Mouse (Mus musculus) megakaryocyte progenitor cell, adult 5-6 weeks (primary cell): ENCODE results near the gene Ugt1a8. TPM values are rescaled to one million over a fixed set of nuclear protein-coding genes. Genes with fewer than 3 reads are reported as not detected.

Experiments
- ATAC-seq: replicated peaks from 2 replicates; pipeline ENCODE4 v1.8.0; 2016; ENCODE audit warnings: mild to moderate bottlenecking, moderate TSS enrichment, inconsistent platforms; ENCODE audit not compliant: poor library complexity
- total RNA-seq, 2 experiments: library from RNA; stranded (forward) in 1 of 2; stranded (reverse) in 1 of 2; fragments of 157-497, 149-512 nt in 1 of 2; fragments of 200-1000 nt in 1 of 2; gene quantifications; 2 replicates each; pipeline versions ENCODE4 v1.2.3 to v1.2.4; 2015 to 2017

Ugt1a8 gene
- total RNA-seq, 2 experiments from 2014 or later: not detected

DNA sequence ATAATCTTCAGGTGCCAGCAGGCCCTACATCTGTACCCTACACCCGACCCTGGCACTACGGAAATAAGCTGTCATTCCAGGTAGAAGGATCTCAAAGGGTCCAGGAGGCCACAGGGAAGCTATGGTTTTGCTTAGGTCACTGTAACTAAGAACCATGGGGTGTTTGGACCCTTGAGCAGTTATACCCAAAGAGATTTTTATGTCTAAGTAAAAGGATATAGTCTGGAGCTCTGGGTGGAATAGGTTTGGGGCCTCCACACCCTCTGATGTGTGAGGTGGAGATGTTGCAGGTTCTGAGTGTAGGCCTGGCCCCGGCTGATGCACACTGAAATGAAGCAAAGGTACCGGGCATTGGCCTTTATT is 146.6 kb downstream of the Ugt1a8 start:
- no peak for ATAC-seq

DNA sequence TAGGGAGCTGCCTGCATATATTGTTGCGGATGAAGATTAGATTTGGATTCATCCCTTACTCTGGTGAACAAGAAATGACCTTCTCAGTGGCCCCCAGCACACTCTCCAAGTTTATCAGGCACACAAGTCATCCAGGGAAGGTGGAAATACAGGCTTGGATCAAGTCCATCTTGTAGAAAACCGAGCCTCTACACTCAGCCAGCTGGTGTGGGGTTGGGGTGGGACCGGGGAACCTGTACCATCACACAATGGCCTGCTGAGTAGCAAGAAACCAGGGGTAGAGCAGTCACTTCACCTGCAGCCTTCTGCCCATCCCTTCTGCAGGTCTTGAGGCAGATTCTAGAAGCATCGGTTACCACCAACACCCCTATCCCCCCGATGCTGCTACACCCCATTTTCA is 147.0 kb downstream of the Ugt1a8 start:
- no peak for ATAC-seq

DNA sequence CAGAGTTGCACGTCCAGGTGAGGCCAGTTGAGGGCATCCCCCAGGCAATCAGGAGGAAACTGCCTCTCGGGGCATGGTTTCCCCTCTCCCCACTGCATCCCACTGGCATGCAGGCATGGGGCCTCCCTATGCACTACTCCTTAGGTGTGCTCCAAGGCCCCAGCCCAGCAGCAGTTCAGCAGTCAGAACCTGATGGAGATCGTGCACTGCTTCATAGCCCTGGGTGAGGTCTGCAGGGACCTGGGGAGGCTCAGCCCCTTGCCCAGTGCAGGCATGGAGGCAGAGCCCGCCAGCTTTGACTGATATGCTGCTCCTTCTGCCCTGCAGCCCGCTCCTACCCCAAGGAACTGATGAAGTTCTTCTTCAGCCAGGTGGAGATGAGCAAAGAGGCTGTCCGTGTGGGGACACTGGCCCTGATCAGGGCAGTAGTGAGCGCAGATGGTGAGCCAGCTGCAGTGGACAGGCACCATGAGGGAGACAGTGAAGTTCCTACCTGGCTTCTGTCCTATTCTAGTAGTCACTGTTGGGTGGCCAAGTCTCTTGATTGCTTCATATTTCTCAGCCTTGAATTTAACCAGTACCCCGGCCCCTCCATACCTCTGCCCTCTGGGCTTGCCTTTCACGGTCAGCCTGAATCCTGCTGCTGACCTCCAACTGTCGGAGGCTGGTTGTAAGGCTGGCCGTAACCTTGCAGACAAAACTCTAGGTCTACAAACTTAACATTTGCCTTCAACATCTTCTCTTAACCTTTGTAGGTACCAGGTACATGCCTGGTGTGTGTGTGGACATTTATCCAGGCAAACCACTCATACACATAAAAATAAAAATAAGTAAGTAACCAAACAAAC is 147.7 kb downstream of the Ugt1a8 start:
- ATAC-seq: no peak

DNA sequence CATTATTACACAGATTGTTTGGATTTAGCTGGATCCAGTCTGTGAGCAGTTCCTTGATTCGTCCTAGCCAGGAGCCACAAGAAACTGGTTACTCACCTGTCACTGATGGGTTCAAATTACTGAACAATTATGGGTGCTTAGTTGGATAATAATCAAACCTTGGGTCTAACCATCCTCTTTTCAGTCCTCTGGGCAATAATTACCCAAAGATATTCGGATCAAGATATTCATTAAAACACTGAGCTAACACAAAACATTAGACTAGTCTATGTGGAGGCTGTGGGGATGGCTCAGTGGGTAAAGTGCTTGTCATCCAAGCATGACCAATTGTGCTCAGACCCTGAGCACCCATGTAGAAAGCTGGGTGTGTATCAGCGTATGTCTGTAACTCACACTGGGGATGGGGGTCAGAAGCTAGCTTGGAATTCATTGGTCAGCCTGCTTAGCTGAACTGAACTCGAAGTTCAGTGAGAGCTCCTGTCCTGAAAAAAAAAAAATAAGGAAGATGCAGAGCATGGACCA is 148.3 kb downstream of the Ugt1a8 start:
- no peak for ATAC-seq

DNA sequence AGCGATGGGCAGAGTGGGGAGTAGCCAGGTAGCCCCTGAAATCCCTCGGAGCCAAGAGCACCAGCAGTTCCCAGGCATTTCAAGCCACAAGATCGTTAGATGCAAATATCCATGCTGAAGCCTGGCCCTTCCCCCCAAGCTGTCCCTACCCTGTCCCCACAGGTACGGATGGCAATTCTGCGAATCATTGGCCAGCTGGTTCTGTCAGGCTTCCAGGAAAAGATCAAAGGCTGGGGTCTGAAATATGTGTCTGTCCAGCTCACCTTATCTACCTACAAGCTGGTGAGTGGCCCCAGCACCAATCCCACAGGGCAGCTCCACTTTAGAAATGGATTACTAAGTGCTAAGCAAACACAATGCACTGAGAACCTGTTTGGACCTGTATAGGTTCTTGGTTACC is 149.7 kb downstream of the Ugt1a8 start:
- ATAC-seq: no peak

DNA sequence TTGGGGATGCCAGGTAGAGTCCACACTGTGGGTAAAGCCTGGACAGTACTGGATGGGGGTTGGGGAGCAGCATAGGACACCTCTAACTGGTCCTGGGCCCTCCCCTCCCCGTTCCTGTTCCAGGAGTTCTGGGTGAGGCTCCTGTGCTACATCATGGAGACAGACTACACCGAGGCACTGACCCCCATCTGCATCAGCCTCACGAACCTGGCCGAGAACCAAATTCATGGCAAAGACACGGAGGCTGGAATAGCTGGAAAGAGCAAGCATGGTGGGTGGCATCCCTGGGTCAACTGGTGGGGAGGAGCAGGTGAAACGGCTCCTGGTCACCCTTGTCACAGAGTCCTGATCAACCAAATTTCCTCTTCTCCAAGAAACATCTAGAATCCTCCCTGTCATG is 151.2 kb downstream of the Ugt1a8 start:
- no peak for ATAC-seq

DNA sequence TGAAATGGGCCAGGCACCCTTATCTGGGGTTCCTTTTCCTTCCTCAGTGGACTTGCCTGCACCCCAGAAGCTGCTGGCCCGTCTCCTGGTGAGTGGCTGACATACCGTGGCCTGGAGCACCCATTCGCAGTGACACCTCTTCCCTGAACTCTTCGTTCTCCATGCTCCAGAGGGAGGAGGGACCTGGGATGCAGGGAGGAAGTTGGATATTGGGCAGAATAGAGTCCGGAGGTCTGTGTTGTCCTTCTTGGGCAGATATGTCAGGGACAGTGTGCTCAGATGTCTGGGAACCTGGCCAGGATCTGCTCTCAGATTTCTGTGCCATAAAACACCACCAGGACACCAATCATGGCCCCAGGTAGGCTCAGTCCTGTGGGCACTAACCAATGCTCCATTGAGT is 152.5 kb downstream of the Ugt1a8 start:
- no peak for ATAC-seq

DNA sequence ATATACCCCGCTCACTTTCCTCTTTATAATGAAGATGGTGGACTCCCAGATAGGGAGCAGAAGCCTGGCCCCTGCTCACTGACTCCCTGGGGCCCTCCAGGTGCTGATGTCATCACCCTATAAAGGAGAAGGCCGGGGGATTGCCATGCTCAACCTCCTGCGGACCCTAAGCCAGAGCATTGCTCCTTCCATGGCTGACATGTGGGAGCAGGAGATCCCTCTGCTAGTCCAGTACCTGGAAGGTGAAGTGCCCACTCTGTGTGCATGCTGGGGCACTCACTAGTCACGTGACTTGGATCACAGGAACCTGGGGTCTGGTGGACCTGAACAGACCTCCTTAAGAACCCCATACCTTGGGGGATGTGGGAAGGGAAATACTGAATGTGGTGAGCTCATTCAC is 153.0 kb downstream of the Ugt1a8 start:
- ATAC-seq: no peak

DNA sequence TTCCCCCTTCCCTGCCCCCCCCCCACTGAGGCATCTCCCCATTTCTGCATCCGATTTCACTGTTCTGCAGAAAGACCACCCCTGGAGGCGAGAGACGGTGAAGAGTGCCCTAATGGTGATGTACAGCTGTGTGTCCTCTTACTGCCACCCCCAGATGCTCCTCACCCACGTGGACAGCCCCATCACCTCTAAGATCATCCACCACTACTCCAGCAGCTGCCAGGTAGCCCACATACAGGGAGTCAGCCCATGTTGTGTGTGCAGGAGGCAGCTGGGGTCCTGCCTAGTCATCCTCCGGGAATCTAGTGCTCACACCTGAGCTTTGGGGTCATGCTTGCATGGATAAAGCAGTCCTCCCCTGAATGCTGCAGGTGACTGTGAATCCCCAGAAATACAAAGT is 156.2 kb downstream of the Ugt1a8 start:
- no peak for ATAC-seq

DNA sequence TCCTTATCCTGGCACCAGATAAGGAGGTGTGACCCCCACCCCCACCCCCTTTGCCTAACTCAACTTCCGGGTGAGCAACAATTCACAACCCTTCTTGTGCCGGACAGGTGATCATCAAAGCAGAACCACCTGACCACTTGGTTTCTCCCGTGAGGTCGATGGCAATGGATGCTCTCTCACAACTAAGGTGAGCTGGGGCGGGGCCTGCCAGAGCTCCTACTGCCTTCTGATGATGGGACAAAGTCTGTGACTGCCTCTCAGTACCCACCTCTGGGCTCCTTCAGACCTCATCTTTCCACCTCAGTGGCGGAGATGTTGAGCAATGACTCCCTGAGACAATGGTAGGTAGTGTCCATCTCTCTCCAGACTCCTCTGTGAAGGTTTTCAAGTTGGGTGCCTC is 158.3 kb downstream of the Ugt1a8 start:
- no peak for ATAC-seq

DNA sequence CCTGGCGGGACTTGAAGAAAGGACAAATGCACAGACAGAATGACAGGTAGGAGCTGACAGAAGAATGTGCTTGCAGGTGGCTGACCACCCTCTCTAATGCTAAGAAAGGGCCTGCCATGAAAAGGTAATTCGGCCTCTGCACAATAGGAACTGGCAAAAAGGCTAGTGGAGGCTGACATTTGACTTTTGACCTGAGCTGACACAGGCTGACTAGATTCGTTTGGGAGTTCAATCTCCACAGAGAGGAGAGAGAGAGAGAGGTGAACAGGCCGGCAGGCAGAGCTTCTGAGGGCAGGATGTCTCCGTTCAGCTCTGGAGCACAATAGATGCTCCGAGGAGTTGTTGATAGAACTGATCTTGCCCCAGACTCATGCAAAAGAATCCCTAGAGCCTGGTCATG is 158.8 kb downstream of the Ugt1a8 start:
- no peak for ATAC-seq

DNA sequence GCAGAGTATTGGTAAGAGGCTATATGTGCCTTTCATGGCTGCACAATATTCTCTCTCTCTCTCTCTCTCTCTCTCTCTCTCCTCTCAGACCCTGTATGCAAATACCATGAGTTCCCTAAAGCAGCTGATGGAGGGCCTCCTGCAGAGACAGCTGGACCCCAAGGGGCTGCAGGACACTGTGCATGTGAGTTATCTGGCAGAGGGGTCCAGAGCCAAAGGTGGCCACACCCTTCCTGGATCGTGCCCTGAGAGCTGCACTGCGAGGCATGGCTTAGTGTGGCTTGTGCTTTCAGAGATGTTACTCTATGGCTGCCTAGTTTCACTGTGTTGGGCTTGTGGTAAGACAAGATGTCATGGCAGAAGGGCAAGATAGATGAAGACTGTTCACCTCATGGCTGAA is 160.0 kb downstream of the Ugt1a8 start:
- no peak for ATAC-seq

DNA sequence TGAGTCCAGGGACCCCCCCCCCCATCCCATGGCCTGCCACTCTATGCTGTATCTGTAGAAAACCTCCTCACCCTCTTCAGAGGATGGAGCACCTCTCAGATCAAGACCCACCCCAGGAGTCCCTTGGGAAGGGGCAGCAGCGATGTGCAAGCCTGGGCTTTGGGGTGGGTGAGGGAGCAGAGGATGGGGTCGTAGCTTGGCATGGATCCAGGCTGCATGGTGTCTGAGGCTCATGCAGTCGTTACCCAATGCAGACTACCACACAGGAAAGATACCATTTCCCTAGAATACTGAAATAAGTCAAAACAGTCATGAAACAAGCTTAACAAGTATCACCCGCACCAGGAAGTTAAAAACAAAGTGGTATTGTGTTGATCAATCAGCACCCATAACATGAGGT is 161.0 kb downstream of the Ugt1a8 start:
- ATAC-seq: peak; percentile 26

DNA sequence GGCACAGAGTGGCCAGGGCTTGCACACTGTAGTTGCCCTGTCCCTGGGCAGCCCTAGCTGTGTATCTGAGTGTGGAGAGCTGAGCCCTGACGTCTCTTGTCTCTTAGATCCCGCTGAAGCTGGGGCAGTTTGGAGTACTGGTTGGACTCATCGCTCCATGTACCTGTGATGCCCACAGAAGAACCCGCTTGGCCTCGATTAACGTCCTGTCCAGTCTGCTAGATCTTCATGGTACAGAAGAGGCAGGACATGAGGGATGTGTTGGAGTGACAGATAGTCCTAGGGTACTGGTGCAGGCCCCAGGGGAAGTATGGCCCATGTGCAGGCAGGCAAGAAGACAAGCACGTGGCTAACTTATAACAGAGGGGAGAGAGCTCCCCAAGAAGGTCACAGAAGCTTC is 162.0 kb downstream of the Ugt1a8 start:
- no peak for ATAC-seq

DNA sequence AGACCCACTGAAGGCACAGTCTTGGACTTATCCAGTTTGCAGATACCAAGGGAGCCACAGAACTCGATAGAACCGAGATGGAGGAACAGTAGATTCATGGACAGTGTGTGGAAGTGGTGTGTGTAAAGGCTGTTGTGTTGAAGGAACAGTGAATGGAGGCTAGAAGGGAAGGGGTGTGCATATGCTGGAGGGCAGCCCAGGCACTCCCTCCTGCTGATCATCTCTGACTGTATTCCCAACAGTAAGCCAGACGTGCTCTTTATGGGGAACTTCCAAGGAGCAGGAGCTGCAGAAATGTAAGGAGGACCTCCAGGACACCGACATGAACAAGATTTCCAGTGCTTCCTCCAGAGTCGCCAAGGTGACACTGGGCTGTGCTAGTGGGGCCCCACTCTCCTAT is 162.4 kb downstream of the Ugt1a8 start:
- ATAC-seq: no peak

DNA sequence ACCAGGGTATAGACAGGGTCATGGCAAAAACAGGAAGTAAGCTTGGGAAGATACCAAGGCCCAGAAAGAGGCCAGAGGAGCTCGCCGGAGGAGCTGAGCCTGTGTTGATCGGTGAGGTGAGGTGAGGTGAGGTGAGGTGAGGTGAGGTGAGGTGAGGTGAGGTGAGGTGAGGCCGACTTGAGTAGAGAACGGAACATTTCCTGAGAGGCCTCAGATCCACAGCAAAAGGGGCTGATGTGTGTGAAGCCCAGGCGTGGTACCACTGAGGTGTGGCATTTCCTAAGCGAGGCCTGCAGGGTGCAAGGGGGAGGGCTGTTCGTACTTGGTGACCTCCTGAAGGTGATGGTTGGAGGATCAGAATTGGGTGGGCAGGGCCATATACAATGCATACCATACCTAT is 165.5 kb downstream of the Ugt1a8 start:
- ATAC-seq: peak; percentile 4; the same call in 1 of the 2 replicates

DNA sequence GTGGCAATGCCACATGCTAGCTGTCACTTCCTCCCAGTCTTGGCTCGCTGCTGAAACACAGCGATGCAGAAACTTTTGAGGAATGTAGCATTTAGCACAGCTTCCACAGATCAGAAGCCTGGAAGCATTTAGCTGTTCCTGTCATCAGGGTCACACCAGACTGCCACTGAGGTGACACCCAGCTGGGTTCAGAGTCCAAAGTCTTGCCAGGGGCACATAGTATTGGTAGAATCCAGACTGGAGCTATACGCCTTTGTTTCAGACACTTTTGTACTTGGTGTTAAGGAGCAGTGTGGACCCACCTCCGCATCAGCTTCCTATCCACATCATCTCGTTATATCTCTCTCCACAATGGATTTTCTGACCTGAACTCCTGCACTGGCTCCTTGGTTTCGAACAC is 165.9 kb downstream of the Ugt1a8 start:
- ATAC-seq: peak; percentile 3; the same call in 1 of the 2 replicates

DNA sequence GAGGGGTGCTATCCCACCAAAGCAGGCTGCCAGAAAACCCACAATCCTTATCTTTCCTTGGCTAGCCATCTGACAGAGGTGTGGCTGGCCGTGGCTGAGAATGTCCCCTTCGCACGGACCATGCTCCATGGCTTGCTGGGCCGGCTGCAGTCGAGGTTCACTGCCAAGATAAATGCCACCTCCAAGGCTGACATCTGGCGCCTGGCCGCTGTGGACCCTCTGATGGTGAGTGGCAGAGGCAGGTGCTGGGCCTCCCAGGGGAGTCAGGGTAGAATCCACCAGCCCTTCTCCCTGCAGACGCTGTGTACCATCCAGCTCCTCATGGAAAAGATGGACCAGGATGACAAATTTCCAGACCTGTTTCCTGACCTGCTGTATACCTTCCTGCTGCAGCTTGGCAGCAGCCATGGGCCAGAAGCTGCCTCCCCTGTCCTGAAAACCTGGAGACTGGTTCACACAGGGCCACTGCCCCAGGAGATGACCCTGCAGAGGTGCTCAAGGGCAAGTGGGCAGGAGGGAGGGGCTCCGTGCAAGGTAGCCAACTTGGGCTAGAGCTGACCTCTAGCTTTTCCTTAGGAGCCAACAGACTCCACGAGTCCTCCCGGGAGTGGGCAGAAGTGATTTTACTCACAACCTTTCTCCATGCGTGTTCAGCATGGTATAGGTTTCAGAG is 167.3 kb downstream of the Ugt1a8 start:
- no peak for ATAC-seq

DNA sequence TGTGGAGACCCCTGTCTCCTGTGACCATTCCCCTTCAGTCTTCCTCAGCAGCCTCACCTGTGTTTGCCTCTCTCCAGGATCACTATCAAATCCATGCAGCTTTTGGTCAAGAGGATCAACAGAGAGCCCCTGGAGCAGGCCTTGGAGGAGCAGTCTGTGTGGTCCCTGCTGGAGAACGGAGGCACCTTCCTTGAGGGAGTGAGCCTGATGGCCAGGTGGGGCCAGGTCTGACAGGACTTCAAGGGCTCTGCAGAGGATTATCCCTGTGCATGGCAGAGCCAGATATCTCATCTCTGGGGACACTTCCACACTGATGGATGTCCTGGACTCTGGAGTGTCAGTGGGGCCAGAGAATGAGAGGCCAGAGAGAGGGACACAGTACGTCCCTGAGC is 167.8 kb downstream of the Ugt1a8 start:
- no peak for ATAC-seq

DNA sequence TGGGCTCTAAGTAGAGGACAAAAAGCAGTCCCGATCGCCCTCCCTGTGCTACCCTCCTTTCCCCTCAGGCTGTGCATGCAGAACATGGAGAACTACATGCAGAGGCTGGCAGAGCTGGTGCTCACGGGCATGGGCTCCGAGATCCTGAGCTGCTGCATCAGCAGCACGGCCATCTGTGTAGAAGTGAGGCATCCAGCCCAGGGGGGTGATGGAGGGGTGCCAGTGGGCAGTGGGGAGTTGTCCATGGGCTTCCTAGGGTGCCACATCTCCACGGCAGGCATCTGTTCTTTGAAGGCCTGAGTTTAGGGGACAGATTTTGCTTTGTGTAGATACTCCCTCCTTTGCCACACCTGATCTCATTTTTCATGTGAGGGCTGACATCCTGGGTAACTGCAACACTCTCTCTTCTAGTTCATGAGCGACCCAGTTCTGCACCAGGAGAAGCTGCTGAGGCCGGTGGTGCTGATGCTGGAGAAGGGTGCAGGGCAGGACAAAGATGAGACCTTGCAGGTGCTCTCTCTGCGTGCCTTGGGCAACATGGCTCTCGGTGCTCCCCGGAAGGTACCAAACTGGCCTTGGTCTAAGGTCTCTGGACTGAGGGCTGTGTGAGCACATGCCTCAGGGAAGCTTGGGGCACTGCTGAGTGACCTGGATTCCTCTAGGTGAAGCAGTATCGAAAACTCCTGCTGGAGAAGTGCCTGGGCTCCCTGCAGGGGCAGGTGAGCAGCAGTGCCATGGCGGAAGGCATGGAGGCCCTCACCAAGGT is 168.6 kb downstream of the Ugt1a8 start:
- no peak for ATAC-seq

DNA sequence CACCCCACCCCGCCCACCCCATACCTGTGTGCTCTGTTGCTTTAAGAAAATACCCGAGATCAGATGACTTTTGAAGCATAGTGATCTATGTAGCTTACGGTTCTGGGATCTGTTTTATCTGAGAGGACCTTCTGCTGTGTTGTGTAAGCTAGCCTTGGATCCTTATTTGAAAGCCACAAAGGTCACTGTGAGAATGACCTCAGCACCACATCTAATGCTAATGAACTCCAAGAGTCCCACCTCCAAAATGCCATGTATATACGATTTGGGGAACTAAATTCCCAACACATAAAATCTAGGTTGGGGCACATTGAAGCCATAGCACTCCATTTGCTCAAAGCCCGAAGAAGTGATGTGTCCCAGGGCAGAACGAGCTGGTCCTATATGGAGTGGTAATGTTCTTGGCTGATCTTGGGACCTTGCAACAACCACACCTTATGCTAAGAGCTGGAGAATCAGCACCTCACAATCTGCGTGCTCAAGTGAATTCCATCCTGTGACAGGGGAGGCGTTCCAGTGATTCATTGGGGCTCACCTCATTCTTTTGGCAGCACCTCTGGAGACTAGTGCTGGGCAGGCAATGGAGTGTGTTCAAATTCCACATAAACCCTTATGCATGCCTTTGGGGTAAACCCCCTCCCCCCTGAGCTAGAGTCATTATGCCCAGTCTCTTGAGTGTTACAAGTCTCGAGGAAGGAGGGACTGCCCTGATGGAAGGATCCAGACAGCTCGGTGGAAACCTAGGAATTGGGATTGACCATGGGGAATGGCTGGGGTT is 169.5 kb downstream of the Ugt1a8 start:
- no peak for ATAC-seq
